Mouse (Mus musculus): ENCODE data around the gene Eppin. TPM values are rescaled to one million over a fixed set of nuclear protein-coding genes. Genes with fewer than 3 reads are reported as not detected.

Eppin gene
- polyA plus RNA-seq, 2 experiments from 2014 or later, result not detected

- peak; percentile 53 for ATAC-seq
Measured at GRCm38 (mm10) chr2:164558991-164559645, 34.3 kb downstream of the Eppin start.

- ATAC-seq, result no peak
Measured at GRCm38 (mm10) chr2:164558426-164558825, 35.0 kb downstream of the Eppin start.

- ATAC-seq, result no peak
Measured at GRCm38 (mm10) chr2:164551502-164551901, 41.9 kb downstream of the Eppin start.

GRCm38 (mm10) chr2:164550895-164551269 lies 42.5 kb downstream of the Eppin start:
- peak; percentile 68 for ATAC-seq

DNA sequence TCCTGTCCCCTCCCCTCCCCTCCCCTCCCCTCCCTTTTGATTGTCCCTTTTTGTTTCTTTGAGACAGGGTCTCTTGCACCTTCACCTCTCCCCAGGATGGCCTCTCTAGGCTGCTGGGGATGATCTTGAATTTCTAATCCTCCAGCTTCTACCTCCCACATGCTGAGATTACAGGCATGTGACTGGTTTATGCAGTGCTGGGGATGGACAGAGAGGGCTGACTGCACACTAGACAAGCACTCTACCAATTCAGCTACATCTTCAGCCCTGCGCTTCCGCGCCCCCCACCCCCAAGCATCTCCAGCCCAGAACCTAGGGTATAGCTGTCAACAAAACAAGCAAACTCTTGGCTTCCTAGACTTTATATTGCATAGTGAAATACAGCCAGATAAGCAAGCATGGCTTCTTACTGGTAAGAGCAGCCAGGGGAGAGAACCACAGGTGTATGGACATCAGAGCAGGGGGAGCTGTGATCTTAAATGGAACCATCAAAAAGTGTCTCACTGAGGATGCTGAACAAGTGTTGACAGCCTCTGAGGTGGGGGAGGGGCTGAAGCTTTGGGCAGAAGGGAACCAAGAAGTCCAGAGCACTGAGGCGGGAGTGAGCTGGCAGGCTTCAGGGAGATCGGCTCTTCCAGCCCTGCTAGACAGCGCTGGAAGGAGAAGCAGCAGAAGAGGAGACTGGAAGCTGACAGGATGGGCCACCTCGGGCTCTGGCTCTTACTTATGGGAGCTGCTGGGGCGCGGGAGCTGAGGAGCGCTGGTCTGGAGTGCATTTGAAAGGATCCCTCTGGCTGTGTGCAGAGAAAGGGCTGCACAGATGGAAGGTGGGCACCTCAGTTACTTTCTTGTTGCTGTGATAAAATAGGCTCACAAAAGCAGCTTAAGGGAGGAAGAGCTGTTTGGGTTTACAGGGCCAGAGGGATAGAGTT lies 43.2 kb downstream of the Eppin start:
- ATAC-seq, result no peak

DNA sequence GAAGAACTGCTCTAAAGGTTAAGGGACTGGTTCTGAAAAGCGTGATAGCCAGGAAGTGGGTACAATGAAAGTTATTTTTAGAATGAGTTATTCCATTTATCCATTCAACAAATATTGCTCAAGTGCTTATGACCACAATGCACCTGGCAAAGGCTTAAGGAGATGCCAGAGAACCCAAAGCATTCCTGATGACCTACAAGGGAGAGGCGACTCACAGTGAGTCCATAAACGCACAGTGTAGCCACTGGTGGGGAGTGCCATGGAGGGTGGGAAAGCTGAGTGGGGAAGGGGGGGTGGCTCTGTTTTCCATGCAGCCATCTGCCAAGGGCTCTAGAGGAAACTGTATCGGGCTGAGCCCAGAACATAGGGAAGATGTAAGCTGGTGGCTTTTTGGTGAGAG lies 44.1 kb downstream of the Eppin start:
- ATAC-seq, result no peak

DNA sequence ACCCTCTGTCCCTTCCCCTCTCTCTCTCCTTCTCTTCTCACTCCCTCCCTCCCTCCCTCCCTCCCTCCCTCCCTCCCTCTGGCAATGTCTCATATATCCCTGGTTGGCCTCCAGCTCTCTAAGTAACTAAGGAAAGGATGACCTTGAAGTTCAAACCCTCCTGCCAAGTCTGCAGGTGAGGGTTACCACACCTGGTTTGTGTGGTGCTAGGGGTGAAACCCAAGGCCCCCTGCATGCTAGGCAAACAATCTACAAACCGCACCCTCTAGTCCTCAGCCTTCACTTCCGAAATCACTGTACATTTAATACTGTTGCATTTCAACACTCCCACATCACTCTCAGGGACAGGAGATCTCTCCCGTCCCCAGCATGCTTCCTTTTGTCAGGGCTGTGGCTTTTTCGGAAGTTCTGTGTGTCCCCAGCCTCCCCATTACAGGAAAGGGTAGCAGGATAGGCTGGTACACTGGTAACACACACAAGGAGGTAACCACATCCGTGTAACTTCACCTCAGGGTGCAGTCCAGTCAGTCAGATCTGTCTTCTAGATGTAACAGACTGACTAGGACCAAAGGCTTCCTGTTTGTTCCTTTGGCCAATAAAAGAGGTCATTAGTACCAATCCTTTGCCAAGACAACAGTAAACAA lies 48.8 kb downstream of the Eppin start:
- ATAC-seq, result peak; percentile 92

- no peak for ATAC-seq
Measured at GRCm38 (mm10) chr2:164543745-164544144, 49.6 kb downstream of the Eppin start.

DNA sequence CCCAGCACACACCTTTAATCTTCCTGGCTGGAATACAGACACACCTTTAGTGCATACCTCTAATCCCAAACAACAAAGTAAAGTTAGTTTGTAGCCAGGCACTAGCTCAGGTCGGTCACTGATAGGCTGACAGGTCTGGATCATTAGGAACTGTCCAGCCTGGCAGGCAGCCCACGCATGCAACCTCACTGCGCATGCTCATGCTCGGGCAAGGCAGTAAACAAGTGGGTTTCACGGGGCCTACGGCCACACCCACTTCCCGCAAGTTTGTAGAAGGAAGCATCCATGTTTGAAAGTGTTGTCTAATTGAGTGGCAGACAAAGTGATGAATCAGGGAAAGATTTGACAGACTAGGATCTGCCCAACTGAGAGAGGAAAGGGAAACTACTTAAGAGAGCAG lies 50.8 kb downstream of the Eppin start:
- ATAC-seq, result no peak

DNA sequence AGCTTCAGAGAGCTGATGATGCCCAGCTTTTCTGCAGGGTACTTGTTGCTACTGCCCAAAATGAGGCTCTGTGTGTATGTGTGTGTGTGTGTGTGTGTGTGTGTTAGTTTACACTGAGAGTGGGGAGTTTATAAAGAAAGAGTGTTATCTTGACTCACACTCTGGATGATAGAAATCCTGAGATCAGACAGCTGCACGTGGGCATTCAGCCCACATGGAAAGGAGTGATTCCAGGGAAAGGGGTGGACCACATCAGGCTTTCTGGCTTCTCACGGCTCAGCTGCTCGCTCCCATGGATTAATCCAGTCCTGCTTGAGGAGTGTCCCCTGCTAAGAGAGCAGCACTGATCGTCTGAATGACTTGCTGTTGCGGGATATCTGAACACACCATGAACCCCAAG lies 51.3 kb downstream of the Eppin start:
- no peak for ATAC-seq

DNA sequence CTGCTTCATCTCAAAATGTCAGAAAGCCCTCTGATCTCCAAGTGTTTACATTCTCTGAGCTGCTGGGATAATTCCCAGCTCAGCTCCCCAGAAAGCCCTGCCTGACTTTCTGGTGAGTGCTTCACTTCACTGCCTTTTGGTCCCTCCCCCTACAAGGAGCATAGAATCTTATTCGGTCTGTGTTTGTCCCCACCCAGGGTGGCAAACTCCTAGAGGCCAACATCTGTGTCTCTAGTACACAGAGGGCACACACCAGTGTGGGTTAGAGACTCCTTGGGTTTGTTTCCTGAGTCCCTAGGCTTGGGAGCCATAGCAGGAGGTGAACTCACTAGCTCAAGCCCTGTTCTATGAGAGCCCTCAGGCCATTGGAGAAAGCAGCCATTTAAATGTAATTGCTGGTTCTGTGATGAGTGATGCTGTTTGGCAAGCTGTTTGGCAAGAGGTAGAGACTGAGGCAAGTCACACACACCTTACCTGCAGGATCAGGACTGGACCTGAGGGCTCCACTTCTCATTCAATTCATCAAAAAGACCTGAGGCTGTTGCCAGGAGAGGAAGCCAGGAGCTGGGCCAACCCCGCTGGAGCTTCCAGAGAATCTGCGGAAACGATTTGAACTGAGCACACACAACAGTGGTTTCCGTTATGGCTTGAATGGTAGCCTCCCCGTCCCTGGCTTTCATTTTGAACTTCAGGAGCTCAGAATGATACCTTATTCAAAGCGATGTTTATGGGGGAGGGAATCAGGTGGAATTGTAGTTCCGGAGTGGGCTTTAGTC lies 52.6 kb downstream of the Eppin start:
- ATAC-seq, result peak; percentile 33

Other genes with a start within 250 kb of the Eppin start
- 1 to 10 TPM in 1 of 2 experiments, under 1 TPM in 1; 0.75 to 1.1 TPM for gene Slpi, start 204.5 kb downstream of the Eppin start, polyA plus RNA-seq (2017; shearing (Covaris generic))
- gene Rbpjl, start 190.5 kb downstream of the Eppin start, polyA plus RNA-seq (2017; shearing (Covaris generic)), result not detected
- not detected for gene Matn4, start 188.4 kb downstream of the Eppin start, polyA plus RNA-seq (2017; shearing (Covaris generic))
- gene Sdc4, start 149.7 kb downstream of the Eppin start, polyA plus RNA-seq (2017; shearing (Covaris generic)), result 10 to 100 TPM; 69.7 to 93.7 TPM
- 10 to 100 TPM in 1 of 2 experiments, 1 to 10 TPM in 1; 8.8 to 15.1 TPM for gene Sys1, start 136.6 kb downstream of the Eppin start, polyA plus RNA-seq (2017; shearing (Covaris generic))
- gene Gm20458, start 132.6 kb downstream of the Eppin start, polyA plus RNA-seq (2017; shearing (Covaris generic)), result not detected
- not detected for gene Trp53tg5, start 119.9 kb downstream of the Eppin start, polyA plus RNA-seq (2017; shearing (Covaris generic))
- 1 to 10 TPM; 3.7 to 4.5 TPM for gene Dbndd2, start 107.5 kb downstream of the Eppin start, polyA plus RNA-seq (2017; shearing (Covaris generic))
- 10 to 100 TPM; 17.0 to 27.0 TPM for gene Pigt, start 96.1 kb downstream of the Eppin start, polyA plus RNA-seq (2017; shearing (Covaris generic))
- 1 to 10 TPM; 2.2 to 3.0 TPM for gene Wfdc2, start 31.2 kb downstream of the Eppin start, polyA plus RNA-seq (2017; shearing (Covaris generic))
- gene Spint3, start 20.1 kb downstream of the Eppin start, polyA plus RNA-seq (2017; shearing (Covaris generic)), result not detected
- gene Wfdc6a, start 8.1 kb downstream of the Eppin start, polyA plus RNA-seq (2017; shearing (Covaris generic)), result not detected
- gene Wfdc6b, start 19.9 kb upstream of the Eppin start, polyA plus RNA-seq (2017; shearing (Covaris generic)), result not detected
- not detected for gene Wfdc8, start 20.0 kb upstream of the Eppin start, polyA plus RNA-seq (2017; shearing (Covaris generic))
- not detected for gene Wfdc16, start 45.2 kb upstream of the Eppin start, polyA plus RNA-seq (2017; shearing (Covaris generic))
- gene Wfdc10, start 62.5 kb upstream of the Eppin start, polyA plus RNA-seq (2017; shearing (Covaris generic)), result not detected
- gene Wfdc9, start 63.0 kb upstream of the Eppin start, polyA plus RNA-seq (2017; shearing (Covaris generic)), result not detected
- not detected for gene Wfdc11, start 80.5 kb upstream of the Eppin start, polyA plus RNA-seq (2017; shearing (Covaris generic))
- not detected for gene Wfdc13, start 91.5 kb upstream of the Eppin start, polyA plus RNA-seq (2017; shearing (Covaris generic))
- gene Spint4, start 104.9 kb upstream of the Eppin start, polyA plus RNA-seq (2017; shearing (Covaris generic)), result not detected
- not detected for gene Spint5, start 121.7 kb upstream of the Eppin start, polyA plus RNA-seq (2017; shearing (Covaris generic))
- gene Wfdc3, start 152.3 kb upstream of the Eppin start, polyA plus RNA-seq (2017; shearing (Covaris generic)), result not detected
- gene Dnttip1, start 152.4 kb upstream of the Eppin start, polyA plus RNA-seq (2017; shearing (Covaris generic)), result 1 to 10 TPM; 3.8 to 7.3 TPM
- gene Ube2c, start 176.3 kb upstream of the Eppin start, polyA plus RNA-seq (2017; shearing (Covaris generic)), result 10 to 100 TPM in 1 of 2 experiments, 1 to 10 TPM in 1; 7.7 to 11.4 TPM
- gene Tnnc2, start 186.4 kb upstream of the Eppin start, polyA plus RNA-seq (2017; shearing (Covaris generic)), result not detected
- 1 to 10 TPM; 4.9 to 7.7 TPM for gene Snx21, start 192.2 kb upstream of the Eppin start, polyA plus RNA-seq (2017; shearing (Covaris generic))
- 10 to 100 TPM; 32.5 to 42.2 TPM for gene Acot8, start 211.3 kb upstream of the Eppin start, polyA plus RNA-seq (2017; shearing (Covaris generic))
- 1 to 10 TPM; 7.0 to 8.1 TPM for gene Zswim3, start 211.5 kb upstream of the Eppin start, polyA plus RNA-seq (2017; shearing (Covaris generic))
- gene Zswim1, start 229.1 kb upstream of the Eppin start, polyA plus RNA-seq (2017; shearing (Covaris generic)), result 10 to 100 TPM; 20.9 to 30.5 TPM
- not detected for gene Spata25, start 234.9 kb upstream of the Eppin start, polyA plus RNA-seq (2017; shearing (Covaris generic))
- 100 to 1,000 TPM; 211 to 247 TPM for gene Ctsa, start 239.3 kb upstream of the Eppin start, polyA plus RNA-seq (2017; shearing (Covaris generic))
- 1 to 10 TPM in 1 of 2 experiments, under 1 TPM in 1; 0.65 to 1.6 TPM for gene Neurl2, start 239.9 kb upstream of the Eppin start, polyA plus RNA-seq (2017; shearing (Covaris generic))

All from CD4-positive, CD25-positive, alpha-beta regulatory T cell, adult 4 months (primary cell).